Mouse (Mus musculus): ENCODE measurements around the gene Zscan2.

- TF ChIP-seq CTCF (IDR thresholded peaks at IDR 0.05; ENCODE audit: low read depth), result no peak
- no peak for TF ChIP-seq EP300 (optimal IDR thresholded peaks at IDR 0.05)
Measured at GRCm38 (mm10) chr7:80912496-80912895, 51.8 kb downstream of the Zscan2 start.
